Mouse (Mus musculus) monocyte, adult 5-6 weeks (primary cell): ENCODE data around the gene Pdxp. TPM values are rescaled to one million over a fixed set of nuclear protein-coding genes. Genes with fewer than 3 reads are reported as not detected.

ENCODE experiments used
- ATAC-seq: fragments of 153-309, 156-312 bp; replicated peaks from 2 replicates; pipeline ENCODE4 v1.8.0; 2017; ENCODE audit warnings: mild to moderate bottlenecking; ENCODE audit not compliant: low TSS enrichment, insufficient number of reproducible peaks, severe bottlenecking, poor library complexity, low FRiP score
- total RNA-seq: library from RNA; stranded (forward); fragments of 200-1000, 200-491, 200-594 nt; gene quantifications from 3 replicates; pipeline ENCODE4 v1.2.3, GENCODE M21; 2017

Pdxp gene
- total RNA-seq, 1 experiment from 2014 or later, result 1.1 TPM

DNA sequence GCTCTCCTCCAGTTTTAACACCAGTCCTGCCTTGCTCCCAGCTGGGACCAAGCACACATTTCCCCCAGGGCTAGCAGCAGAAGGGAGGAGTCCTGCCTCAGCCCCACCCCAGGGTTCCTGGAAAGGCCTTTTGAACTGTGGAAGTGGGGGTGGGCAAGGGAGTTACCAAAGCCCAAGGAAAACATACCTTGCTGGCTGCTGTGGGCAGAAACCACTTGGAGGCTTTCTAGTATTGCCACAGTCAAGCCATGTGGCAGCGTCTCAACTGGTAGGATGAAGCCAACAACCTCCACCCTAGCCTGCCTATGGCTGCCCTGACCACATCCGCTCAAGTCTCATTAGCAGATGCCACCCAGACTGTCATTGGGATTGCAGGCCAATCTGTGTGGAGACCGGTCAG is 17.6 kb upstream of the Pdxp start:
- ATAC-seq, result peak; percentile 42; the same call in 1 of the 2 replicates

DNA sequence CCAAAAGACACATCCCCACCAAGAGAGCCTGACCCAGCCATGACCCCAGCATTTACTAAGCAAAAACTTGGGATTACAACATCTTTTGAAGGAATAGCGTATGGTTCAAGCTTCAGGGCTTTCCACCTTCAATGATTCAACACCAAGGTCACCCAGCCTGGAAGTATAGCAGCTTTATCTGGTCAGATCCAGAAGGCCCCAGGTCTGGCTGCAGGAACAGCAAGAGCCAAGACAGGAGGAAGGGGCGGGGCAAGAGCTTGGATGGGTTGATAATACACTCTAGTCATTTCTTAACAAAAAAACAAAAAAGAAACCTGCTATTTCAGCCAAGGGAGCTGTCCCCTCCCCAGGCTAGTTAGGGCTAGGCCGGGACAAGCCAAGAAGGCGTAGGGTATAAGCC is 16.2 kb upstream of the Pdxp start:
- ATAC-seq, result no peak

DNA sequence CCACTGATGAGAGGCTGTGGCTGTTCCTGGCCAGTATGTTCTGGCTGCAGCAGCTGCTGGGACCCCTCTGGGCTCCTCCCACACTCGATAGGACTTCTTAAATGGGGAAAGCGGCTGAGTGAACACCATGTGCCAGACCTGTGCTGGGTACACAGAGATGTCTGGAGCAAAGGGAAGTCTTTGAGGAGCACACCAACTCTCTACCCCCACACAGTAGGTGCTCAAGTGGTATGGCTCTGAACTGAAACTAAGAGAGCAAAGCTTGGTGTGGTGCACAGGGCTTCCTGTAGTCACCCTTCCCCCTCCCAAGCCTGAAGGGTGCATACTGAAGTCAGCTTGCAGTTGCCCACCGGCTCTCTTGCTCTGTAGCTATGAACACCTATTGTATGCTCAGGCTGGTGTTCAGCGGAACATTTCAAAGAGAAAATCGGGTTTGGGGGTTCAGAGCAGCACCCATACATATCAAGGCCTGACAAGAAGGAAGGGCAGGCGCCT is 15.2 kb upstream of the Pdxp start:
- no peak for ATAC-seq

DNA sequence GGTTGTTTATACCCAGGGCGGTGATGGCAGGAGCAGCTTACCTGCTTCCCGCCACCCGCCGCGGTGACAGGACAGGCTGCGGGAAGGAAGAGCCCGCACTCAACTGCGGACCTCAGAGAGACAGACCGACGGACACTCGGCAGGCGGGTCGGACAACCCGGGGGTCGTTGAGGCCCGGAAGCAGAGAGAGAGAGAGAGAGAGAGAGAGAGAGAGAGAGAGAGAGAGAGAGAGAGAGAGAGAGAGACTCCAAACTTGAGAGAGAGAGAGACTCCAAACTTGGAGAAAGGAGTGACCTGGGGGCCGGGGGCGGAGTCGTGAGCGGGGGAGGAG is 14.3 kb upstream of the Pdxp start, which contains the start of gene Gm49510:
Gm49510 (plus strand) TSS at position 259 of the 331 bp plus-strand sequence.
- no peak for ATAC-seq

DNA sequence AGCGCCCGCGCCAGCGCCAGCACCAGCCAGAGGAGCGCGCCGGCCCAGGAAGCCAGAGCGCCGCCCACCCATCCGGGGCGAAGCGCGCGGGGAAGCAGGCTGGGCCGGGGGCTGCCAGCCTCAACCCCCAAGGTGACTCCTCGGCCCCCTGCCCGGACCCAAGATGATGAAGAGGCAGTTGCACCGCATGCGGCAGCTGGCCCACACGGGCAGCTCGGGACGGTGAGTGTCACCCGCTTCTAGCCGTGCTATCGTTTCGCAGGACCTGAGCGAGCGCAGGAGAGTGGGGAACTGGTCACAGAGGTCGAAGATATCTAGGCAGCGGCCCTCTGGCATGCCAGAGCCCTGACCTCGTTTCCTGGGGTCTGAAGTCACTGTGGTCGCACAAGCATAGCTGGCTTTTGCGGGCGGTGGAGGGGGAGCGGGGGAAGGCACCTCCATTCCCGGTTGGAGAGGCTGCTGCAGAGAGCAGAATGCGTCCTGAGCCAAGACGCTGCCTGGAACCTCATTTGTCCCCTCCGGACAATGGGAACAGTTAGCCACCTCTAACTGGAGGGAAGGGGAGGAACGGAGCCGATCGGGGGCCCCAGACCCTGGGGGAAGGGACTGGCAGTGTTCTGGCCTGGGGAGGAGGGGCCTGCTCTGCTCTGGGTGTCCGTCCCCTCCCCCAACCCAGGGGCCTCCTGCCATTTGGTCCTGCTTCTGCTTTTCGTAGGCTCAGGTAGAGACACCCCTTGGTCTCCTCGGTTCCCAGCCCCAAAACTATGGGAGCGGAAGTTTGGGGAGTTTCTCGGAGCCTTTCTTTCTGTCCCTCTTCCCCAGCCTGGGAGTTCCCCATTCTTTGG is 13.8 kb upstream of the Pdxp start, which contains the start of gene Sh3bp1:
Sh3bp1 (plus strand) TSS at position 29 of the 845 bp plus-strand sequence.
- no peak for ATAC-seq

DNA sequence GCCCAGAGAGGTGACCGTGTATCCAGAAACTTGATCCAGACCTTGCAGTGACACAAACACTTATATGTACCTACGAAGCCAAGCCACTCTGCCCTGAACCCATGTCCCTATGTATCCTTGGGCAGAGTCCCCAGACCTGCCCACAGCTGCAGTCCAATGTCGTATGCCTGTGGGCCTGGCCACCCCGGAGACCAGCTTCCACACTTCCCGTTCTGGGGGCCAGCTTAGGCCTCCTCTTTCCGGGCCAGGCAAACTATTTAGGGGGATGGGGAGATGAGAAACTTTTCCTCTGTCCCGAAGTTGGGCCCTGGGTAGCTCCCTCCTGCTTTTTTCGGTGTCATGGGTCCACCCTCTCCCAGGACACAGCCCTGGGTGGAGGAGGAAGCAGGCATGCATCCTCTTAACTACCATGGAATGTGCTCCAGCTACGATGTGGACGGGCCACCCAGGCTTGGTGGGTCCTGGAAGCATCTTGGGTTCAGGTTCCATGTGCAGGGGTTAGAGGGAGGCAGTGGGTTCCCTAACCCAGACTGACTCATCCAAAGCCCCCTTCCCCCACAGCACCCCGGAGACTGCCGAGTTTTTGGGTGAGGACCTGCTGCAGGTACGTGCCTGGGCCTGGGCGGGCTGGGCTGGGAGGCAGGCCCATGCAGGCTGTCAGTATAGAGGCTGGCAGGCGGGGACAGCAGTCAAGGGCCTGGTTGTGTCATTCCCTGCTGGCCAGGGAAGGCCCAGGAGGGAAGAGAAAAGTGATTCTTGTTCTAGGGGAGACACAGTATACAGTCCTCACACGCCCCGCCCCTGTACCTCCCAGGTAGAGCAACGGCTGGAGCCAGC is 12.9 kb upstream of the Pdxp start:
- 0 out of 2 replicates have a peak, but pooled peaks have one; percentile 10 for ATAC-seq

DNA sequence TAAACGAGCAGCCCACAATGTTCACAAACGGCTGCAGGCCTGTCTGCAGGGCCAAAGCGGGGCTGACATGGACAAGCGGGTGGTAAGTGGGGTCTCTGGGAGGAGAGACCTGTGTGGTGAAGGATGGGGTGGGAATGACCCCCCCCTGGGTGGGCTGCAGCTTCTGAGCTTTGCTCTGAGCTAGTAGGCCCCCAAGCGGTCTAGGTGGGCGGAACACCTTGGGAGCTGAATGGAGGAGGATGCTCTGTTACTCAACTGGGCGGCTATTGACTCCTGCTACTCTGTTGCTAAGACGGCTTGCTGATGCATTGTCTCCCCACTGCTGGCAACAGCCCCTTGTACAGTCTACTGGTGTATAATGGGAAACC is 12.3 kb upstream of the Pdxp start:
- ATAC-seq, result no peak

DNA sequence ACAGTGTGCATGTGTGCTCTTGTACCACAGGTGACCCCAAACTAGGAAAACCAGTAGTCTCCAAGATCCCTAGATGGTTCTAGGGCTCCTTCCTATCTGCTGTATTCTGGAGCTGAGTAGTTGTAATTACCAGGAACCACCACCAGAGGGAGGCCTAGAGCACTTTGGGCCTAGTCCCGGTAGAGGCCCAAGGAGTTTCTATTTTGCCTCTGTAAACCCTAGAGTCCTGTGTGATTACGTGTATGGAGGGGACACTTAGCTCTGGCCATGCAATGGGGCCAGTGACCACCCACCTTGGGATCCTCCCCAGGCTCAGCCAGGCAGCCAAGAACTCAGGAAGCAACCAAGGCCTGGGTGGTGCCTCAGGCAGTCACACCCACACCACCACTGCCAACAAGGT is 10.5 kb upstream of the Pdxp start:
- peak; percentile 34 for ATAC-seq

DNA sequence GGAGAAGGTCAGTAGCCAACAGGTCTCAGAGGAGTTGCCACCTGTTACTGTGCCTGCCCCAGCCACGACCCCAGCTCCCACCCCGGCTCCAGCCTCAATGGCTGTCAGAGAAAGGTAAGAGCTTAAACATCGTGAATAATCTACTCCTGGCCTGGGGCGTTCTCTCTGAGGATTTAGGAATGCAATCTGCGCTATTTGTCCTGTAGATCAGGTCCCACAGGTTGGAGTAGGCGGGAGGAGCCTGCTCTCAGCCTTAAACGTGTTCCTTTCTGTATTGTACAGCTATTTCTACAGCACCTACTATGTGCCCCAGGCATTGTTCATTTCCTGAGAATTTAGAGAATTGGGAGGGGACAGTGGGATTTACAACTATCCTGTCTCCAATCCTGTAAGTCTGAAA is 5.3 kb upstream of the Pdxp start:
- no peak for ATAC-seq

DNA sequence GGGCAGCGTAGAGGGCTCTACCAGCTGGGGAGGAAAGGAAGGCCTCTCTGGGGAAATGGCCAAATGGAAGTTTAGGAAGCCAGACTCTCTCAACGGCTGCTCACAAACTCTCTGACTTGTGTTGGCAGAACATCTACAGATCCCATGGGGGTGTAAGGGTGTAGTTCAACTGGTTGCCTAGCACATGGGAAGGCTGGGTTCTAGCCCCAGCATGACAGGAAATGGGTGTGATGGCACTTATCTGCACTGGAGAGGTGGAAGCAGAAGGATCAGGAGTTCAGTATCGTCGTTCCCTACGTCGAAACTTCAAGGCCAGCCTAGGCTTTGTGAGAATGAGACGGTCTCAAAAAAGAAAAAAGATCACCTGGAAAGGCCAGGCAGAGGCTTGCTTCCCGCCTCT is 4.7 kb upstream of the Pdxp start:
- no peak for ATAC-seq

DNA sequence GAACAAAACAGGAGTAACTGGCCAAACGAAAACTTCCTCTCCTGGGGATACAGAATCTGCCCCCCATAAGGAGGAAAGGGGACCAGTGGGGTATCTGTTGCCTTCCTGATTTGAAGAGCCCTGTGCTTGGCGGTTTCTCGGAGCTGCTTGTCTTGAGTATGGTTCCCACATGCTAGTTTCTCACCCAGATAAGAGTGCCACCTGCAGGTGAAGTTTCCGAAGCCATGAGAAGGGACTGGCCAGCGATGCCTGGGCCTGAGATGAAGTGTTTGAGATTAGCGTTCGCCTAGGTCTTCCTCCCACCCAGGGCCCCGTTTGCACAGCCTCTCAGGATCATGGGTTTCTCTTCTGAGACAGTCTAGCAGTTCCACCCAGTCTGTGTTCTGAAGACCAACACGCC is 1.7 kb upstream of the Pdxp start:
- no peak for ATAC-seq

DNA sequence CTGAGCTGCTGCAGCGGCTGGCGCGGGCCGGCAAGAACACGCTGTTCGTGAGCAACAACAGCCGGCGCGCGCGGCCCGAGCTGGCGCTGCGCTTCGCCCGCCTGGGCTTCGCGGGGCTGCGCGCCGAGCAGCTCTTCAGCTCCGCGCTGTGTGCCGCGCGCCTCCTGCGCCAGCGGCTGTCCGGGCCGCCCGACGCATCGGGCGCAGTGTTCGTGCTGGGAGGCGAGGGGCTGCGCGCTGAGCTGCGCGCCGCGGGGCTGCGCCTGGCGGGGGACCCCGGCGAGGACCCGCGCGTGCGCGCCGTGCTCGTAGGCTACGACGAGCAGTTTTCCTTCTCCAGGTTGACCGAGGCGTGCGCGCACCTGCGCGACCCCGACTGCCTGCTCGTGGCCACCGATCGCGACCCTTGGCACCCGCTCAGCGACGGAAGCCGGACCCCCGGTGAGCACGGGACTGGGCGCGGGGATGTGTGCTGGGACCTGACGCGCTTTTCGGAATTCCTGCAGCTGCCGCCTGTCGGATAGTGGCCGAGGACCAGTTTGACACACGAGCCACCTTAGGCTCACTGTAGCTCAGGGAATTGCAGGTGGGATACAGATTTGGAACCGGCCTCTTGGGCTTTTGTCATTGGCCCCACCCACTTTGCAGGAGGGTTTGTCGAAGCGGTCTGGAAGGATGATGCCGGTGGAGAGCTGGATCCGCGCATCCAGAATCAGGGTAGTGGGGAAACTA is 538 bp downstream of the Pdxp start:
- ATAC-seq, result no peak

DNA sequence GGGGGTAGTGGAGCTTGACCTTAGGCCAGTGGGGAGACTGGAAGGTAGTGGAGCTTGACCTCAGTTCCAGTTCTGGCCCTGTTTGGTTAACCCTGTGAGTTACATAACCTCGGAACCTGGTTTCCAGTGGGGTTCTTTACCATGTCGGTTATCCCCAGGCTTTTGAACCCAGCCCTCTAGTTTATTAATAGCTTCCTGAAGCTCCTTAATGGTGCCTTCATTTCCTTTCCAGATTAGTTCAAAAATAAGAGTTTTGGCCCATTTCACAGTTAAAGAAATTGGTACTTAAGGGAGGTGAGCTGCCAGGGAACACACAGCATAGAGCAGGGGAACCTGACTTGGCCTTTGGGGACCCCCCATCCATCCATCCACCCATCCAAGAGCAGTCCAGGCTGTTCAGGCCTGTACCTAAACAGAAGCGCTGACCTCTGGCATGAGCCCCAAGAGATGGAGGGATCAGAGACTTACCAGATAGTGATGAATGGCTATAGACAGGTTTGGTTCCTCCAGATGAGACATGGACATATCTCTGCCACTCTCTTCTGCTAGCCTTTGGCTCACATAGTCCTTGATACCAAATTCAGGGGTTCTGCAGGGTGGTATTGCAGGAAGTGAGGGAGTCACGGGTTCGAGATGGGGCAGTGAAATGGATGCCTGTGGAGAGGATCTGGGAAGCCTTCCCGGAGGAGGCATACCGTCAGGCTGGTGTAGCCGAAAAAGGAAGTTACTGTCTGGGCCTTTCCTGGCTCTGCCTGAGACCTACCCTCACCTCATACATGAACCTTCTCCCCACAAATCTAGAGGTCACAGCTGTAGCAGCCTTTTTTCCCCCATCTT is 1.3 kb downstream of the Pdxp start:
- ATAC-seq, result no peak

DNA sequence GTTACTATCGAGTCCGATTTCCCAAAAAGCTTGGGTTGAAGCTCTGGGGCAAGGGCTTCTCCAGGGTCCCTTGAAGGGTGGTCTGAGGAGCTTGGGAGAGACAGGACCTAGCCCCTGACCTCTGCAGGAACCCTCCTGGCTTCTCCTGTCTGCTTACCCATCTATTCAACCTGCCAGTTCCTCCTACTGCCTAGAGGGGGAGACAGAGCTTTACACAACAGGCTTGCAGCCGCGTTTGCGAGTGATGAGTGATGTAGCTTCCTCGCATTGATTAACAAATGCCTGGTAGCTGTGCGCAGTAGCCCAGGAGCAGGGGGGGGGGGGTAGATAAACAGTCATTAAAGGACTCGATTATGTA is 1.9 kb downstream of the Pdxp start:
- peak; percentile 65 for ATAC-seq

DNA sequence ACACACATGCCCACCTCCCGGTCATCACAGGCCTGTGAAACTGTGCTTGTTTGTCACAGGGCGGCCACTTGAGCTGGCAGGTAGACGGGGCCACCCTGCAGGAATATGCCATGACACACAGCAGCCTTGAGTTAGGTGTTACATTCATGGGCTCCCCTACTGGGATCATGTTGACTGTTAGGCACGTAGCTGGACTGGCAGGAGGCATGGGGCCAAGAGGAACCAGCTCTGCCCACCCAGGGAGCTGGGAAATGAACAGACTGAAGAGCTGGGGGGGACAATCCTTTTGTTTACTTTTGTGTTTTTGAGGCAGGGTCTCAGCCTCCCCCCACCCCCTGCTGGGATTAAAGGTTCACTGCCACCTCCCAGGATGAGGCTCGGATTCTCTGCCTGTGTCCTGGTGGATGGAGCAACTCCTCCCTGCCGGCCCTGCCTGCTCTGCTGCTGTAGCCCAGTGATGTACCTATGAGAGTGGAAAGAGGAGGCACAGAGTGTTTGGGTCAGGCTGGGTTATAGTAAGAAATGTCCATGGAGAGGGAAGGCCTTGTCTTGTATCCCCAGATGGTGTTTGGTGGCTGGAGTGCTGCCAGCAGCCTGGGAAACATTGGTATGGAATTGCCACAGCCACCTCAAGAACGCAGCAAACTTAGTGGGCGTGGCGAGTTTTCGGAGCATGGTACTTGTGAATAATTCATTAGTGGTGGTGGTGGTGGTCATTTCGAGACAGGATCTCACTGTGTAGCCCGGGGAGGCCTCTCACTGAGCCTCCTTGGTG is 2.5 kb downstream of the Pdxp start:
- no peak for ATAC-seq

DNA sequence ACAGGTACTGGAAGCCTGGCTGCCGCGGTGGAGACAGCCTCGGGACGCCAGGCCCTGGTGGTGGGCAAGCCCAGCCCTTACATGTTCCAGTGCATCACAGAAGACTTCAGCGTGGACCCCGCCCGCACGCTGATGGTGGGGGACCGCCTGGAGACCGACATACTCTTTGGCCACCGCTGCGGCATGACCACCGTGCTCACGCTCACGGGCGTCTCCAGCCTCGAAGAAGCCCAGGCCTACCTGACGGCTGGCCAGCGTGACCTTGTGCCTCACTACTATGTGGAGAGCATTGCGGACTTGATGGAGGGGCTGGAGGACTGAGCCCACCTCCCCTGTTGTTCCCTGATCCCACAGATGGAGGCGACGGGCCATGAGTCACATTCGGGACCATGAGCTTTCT is 4.4 kb downstream of the Pdxp start:
- no peak for ATAC-seq

DNA sequence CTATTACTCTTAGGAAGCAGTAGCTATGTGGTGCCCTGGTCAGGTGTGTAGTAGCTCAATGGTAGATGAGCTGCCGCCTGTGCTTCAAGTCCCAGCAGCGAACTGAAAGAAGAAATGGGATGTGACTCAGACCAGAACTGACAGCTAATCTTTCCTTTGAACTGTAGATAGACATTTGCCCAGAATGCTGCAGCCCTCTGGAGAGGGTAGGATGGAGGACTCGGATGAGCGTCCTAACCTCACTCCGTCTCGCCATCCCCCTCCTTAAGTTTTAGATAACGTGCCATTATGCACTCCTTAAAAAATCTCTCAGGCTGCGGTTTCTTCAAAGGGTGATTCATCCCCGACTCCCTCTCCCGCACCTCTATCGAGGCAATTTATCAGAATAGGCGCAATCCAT is 6.2 kb downstream of the Pdxp start:
- ATAC-seq, result no peak

DNA sequence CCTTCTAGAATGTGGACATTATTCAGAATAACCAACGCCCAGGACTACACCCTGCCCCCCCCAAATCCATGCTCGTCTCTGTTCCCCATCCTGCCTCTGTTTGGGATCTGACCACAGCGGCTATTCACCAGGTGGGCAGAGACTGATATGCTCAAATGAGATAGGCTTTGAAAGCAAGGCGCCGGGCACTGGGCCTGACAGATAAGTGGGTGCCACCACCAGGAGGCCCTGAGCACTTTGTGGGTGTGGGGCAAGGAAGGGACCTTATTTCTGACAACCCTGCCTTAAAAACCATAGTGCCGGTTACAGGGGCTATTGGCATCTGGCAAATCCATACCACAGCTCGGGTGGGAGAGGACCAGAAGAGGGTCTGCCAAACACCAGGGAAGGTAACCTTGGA is 9.0 kb downstream of the Pdxp start:
- ATAC-seq, result no peak
